Mouse (Mus musculus): ENCODE results near the gene Lhfpl4.
A peak's percentile ranks its signal among the peaks of the same experiment; 100 is the strongest.

Gene Lhfpl4

GRCm38 (mm10) chr6:113168316-113168975 lies 26.7 kb downstream of the Lhfpl4 start:
- no peak for DNase-seq (ENCODE audit: low spot score in 2 of 2)

- peak; percentile 61 to 68 for DNase-seq (ENCODE audit: low spot score in 2 of 2)
Observed at GRCm38 (mm10) chr6:113166661-113167251, 28.4 kb downstream of the Lhfpl4 start.

- DNase-seq (ENCODE audit: low spot score in 2 of 2) = no peak
Observed at GRCm38 (mm10) chr6:113163513-113163912, 31.7 kb downstream of the Lhfpl4 start.

- DNase-seq (ENCODE audit: low spot score in 2 of 2) = no peak
Observed at GRCm38 (mm10) chr6:113161982-113162381, 33.2 kb downstream of the Lhfpl4 start.

GRCm38 (mm10) chr6:113160106-113160505 lies 35.1 kb downstream of the Lhfpl4 start:
- DNase-seq (ENCODE audit: low spot score in 2 of 2) = no peak

GRCm38 (mm10) chr6:113156064-113156463 lies 39.1 kb downstream of the Lhfpl4 start:
- DNase-seq (ENCODE audit: low spot score in 2 of 2) = no peak

GRCm38 (mm10) chr6:113154886-113155285 lies 40.3 kb downstream of the Lhfpl4 start:
- no peak for DNase-seq (ENCODE audit: low spot score in 2 of 2)

- DNase-seq (ENCODE audit: low spot score in 2 of 2) = no peak
Observed at GRCm38 (mm10) chr6:113154071-113154470, 41.1 kb downstream of the Lhfpl4 start.

- DNase-seq (ENCODE audit: low spot score in 2 of 2) = no peak
Observed at GRCm38 (mm10) chr6:113145249-113145648, 49.9 kb downstream of the Lhfpl4 start.

- no peak for DNase-seq (ENCODE audit: low spot score in 2 of 2)
Observed at GRCm38 (mm10) chr6:113144764-113145163, 50.4 kb downstream of the Lhfpl4 start.

GRCm38 (mm10) chr6:113141389-113142094 lies 53.6 kb downstream of the Lhfpl4 start:
- no peak for DNase-seq (ENCODE audit: low spot score in 2 of 2)

GRCm38 (mm10) chr6:113133360-113133759 lies 61.8 kb downstream of the Lhfpl4 start:
- DNase-seq (ENCODE audit: low spot score in 2 of 2) = no peak

- no peak for DNase-seq (ENCODE audit: low spot score in 2 of 2)
Observed at GRCm38 (mm10) chr6:113120806-113121205, 74.4 kb downstream of the Lhfpl4 start.
